Mouse (Mus musculus) E14TG2a.4 (cell line): Measurements from ENCODE around the gene Fars2.

Source experiments
- CTCF ChIP-seq: conservative IDR thresholded peaks from 2 replicates; pipeline ENCODE4 v1.5.1; 2014; ENCODE audit warnings: low read length
- NANOG ChIP-seq: IDR thresholded peaks from 2 replicates; pipeline ENCODE4 v1.6.1; 2014; ENCODE audit warnings: borderline replicate concordance, low read length, mixed read lengths
- POU5F1 ChIP-seq: IDR thresholded peaks from 2 replicates; pipeline ENCODE4 v1.6.1; 2014; ENCODE audit warnings: low read length, borderline replicate concordance

GRCm38 (mm10) chr13:36120606-36121005 is 3.4 kb downstream of the Fars2 start:
- TF ChIP-seq CTCF (no peak), POU5F1 (no peak), NANOG (no peak)
